Mouse (Mus musculus): ENCODE measurements around the gene Pamr1. TPM values are rescaled to one million over a fixed set of nuclear protein-coding genes. Genes with fewer than 3 reads are reported as not detected.

The Pamr1 gene
- 4.2 and 18.0 TPM in 2 replicates for polyA plus RNA-seq (2012; rRNA removed)

GRCm38 (mm10) chr2:102549611-102550266 is at the start of gene Pamr1:
Gene Pamr1 (plus strand): TSS chr2:102550012.

GRCm38 (mm10) chr2:102658163-102658660 is 108.4 kb downstream of the Pamr1 start, which contains the start of gene Slc1a2:
Gene Slc1a2 (plus strand): TSS chr2:102658659.

Other genes with a start within 250 kb of the Pamr1 start
- 86.5 and 87.6 TPM in 2 replicates for gene Trim44, start 142.2 kb upstream of the Pamr1 start, polyA plus RNA-seq (2012; rRNA removed)
- gene Fjx1, start 97.5 kb upstream of the Pamr1 start, polyA plus RNA-seq (2012; rRNA removed) = 49.6 and 56.5 TPM in 2 replicates
- 24.1 and 27.3 TPM in 2 replicates for gene Slc1a2, start 108.6 kb downstream of the Pamr1 start, polyA plus RNA-seq (2012; rRNA removed)

Data from central nervous system, embryonic 14 days (tissue).